25 mouse cellular contexts compared by ENCODE assay signal in the genomic region with DNA sequence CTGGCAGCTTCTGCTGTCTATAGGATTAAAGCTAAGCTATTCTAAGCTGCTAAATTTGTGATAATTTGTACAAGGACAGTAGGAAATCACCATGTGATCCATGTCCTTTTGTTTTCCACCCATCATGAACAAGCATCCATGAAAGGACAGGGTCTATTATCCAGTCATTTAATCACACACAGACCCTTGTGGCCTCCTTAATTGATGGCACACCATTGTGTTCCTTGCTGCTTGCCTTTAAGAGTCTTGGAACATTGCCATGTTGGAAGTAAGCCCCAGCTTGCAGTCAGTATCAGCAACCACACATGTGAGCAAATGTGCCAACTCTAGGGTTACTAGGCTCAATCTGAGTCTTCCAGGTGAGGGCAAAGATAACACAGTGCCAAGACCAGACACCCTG.
DNase-seq lines count a peak whose midpoint lies in the region; ATAC-seq and TF ChIP-seq lines count a peak whose summit lies in the region.
"Had no signal": no experiment of that assay in that cellular context is flagged by ENCODE, and none has a peak within 500 bp of the region (broad histone marks: within the 10 kb centered on the region; RNA-seq: fewer than 3 reads in every experiment).

No protein-coding gene starts in this region.

- TF ChIP-seq CTCF in midbrain, postnatal 0 days (IDR thresholded peaks at IDR 0.05), result no peak

- ATAC-seq in forebrain, embryonic 15.5 days (replicated peaks), result 0 out of 2 replicates have a peak, but pooled peaks have one; percentile 41
- no peak for ATAC-seq in hindbrain, embryonic 14.5 days (ENCODE audit: low FRiP score)
- ATAC-seq in hindbrain, embryonic 16.5 days, result no peak
- ATAC-seq in midbrain, postnatal 0 days (ENCODE audit: low FRiP score), result no peak
- no peak for ATAC-seq in midbrain, embryonic 15.5 days (replicated peaks)
- ATAC-seq: CD4-positive, CD25-positive, alpha-beta regulatory T cell, adult 4 months; intestine, embryonic 15.5 days had no signal

- no peaks in the 10 kb centered on the region for H3K4me1 ChIP-seq in forebrain, embryonic 15.5 days
- no peaks in the 10 kb centered on the region for H3K4me1 ChIP-seq in forebrain, embryonic 10.5 days
- no peaks in the 10 kb centered on the region for H3K4me1 ChIP-seq in hindbrain, embryonic 14.5 days (replicated peaks; ENCODE audit: control insufficient read depth, insufficient read depth, low read length)
- no peaks in the 10 kb centered on the region for H3K4me1 ChIP-seq in hindbrain, embryonic 16.5 days (ENCODE audit: control insufficient read depth, insufficient read depth, low read depth, low read length)
- H3K4me1 ChIP-seq in midbrain, postnatal 0 days (ENCODE audit: insufficient read depth, low read length), result no peaks in the 10 kb centered on the region
- no peaks in the 10 kb centered on the region for H3K4me1 ChIP-seq in midbrain, embryonic 15.5 days
- H3K4me1 ChIP-seq: embryonic facial prominence, embryonic 10.5 days; embryonic facial prominence, embryonic 13.5 days; hindbrain, embryonic 13.5 days; intestine, embryonic 15.5 days had no signal

- H3K9me3 ChIP-seq in forebrain, embryonic 15.5 days, result no peaks in the 10 kb centered on the region
- no peaks in the 10 kb centered on the region for H3K9me3 ChIP-seq in forebrain, embryonic 10.5 days
- H3K9me3 ChIP-seq in hindbrain, embryonic 14.5 days (ENCODE audit: control insufficient read depth, low read length), result no peaks in the 10 kb centered on the region
- H3K9me3 ChIP-seq in hindbrain, embryonic 16.5 days (ENCODE audit: control insufficient read depth, low read length), result no peaks in the 10 kb centered on the region
- H3K9me3 ChIP-seq in midbrain, postnatal 0 days (ENCODE audit: low read length), result no peaks in the 10 kb centered on the region
- H3K9me3 ChIP-seq in midbrain, embryonic 15.5 days, result no peaks in the 10 kb centered on the region
- H3K9me3 ChIP-seq: embryonic facial prominence, embryonic 10.5 days; embryonic facial prominence, embryonic 13.5 days; hindbrain, embryonic 13.5 days; intestine, embryonic 15.5 days had no signal

- H3K4me3 ChIP-seq in forebrain, embryonic 15.5 days, result no peak overlapping the region
- H3K4me3 ChIP-seq in forebrain, embryonic 10.5 days, result no peak overlapping the region
- H3K4me3 ChIP-seq in hindbrain, embryonic 14.5 days (replicated peaks; ENCODE audit: low read length), result no peak overlapping the region
- H3K4me3 ChIP-seq in hindbrain, embryonic 16.5 days (ENCODE audit: low read length), result no peak overlapping the region
- H3K4me3 ChIP-seq in midbrain, postnatal 0 days (ENCODE audit: low read depth, low read length), result no peak overlapping the region
- no peak overlapping the region for H3K4me3 ChIP-seq in midbrain, embryonic 15.5 days
- H3K4me3 ChIP-seq: embryonic facial prominence, embryonic 10.5 days; embryonic facial prominence, embryonic 13.5 days; erythroblast, embryonic 14.5 days; gastrocnemius, adult 2 months; heart, adult 2 months; hindbrain, embryonic 13.5 days; intestine, embryonic 15.5 days had no signal

- H3K27ac ChIP-seq in forebrain, embryonic 15.5 days (replicated peaks), result no peak overlapping the region
- H3K27ac ChIP-seq in forebrain, embryonic 10.5 days, result no peak overlapping the region
- no peak overlapping the region for H3K27ac ChIP-seq in hindbrain, embryonic 14.5 days
- H3K27ac ChIP-seq in hindbrain, embryonic 16.5 days (ENCODE audit: low read depth, low read length), result no peak overlapping the region
- no peak overlapping the region for H3K27ac ChIP-seq in midbrain, postnatal 0 days (ENCODE audit: low read depth, low read length)
- no peak overlapping the region for H3K27ac ChIP-seq in midbrain, embryonic 15.5 days
- H3K27ac ChIP-seq: embryonic facial prominence, embryonic 10.5 days; embryonic facial prominence, embryonic 13.5 days; gastrocnemius, adult 2 months; heart, adult 2 months; hindbrain, embryonic 13.5 days; intestine, embryonic 15.5 days had no signal

- DNase-seq in forebrain, embryonic 10.5 days (ENCODE audit: extremely low spot score, low spot score), result no peak
- peak; percentile 28 for DNase-seq in hindbrain, embryonic 14.5 days (ENCODE audit: low spot score)
- DNase-seq in midbrain, postnatal 0 days (ENCODE audit: low spot score), result peak; percentile 27
- DNase-seq in gastrocnemius, postnatal 14 days, result no peak
- DNase-seq: adrenal gland, adult 2 months; adrenal gland, postnatal 14 days; cerebellum, adult 11-12 months; cerebellum, adult 8-10 months; cerebellum, postnatal 36 days; embryo, embryonic 11 days; gastrocnemius, adult 2 months; gastrocnemius, postnatal 25 days; heart, adult 2 months; kidney, adult 11 months; kidney, adult 8-10 months had no signal

- no peak overlapping the region for H3K4me2 ChIP-seq in forebrain, embryonic 15.5 days (replicated peaks)
- H3K4me2 ChIP-seq in hindbrain, embryonic 14.5 days (replicated peaks), result no peak overlapping the region
- no peak overlapping the region for H3K4me2 ChIP-seq in hindbrain, embryonic 16.5 days (ENCODE audit: low read length)
- no peak overlapping the region for H3K4me2 ChIP-seq in midbrain, postnatal 0 days (ENCODE audit: low read depth, low read length, poor library complexity, severe bottlenecking)
- H3K4me2 ChIP-seq in midbrain, embryonic 15.5 days, result no peak overlapping the region
- H3K4me2 ChIP-seq: embryonic facial prominence, embryonic 13.5 days; heart, embryonic 11.5 days; hindbrain, embryonic 13.5 days; intestine, embryonic 15.5 days had no signal

- no peaks in the 10 kb centered on the region for H3K27me3 ChIP-seq in forebrain, embryonic 15.5 days
- H3K27me3 ChIP-seq in forebrain, embryonic 10.5 days (ENCODE audit: poor library complexity, severe bottlenecking), result no peaks in the 10 kb centered on the region
- H3K27me3 ChIP-seq in hindbrain, embryonic 14.5 days (ENCODE audit: control insufficient read depth, insufficient read depth, low read length), result no peaks in the 10 kb centered on the region
- H3K27me3 ChIP-seq in hindbrain, embryonic 16.5 days (replicated peaks; ENCODE audit: control insufficient read depth, insufficient read depth, low read length), result no peaks in the 10 kb centered on the region
- H3K27me3 ChIP-seq in midbrain, postnatal 0 days (ENCODE audit: insufficient read depth, low read length), result no peaks in the 10 kb centered on the region
- no peaks in the 10 kb centered on the region for H3K27me3 ChIP-seq in midbrain, embryonic 15.5 days (replicated peaks)
- H3K27me3 ChIP-seq: embryonic facial prominence, embryonic 13.5 days; intestine, embryonic 15.5 days had no signal

- intact Hi-C loops in gastrocnemius, postnatal 14 days (cut with DNase I; ENCODE audit: low total_unique reads), result no loop called here

- H3K9ac ChIP-seq in forebrain, embryonic 15.5 days (replicated peaks), result no peak overlapping the region
- no peak overlapping the region for H3K9ac ChIP-seq in hindbrain, embryonic 14.5 days
- no peak overlapping the region for H3K9ac ChIP-seq in hindbrain, embryonic 16.5 days (ENCODE audit: low read depth, low read length)
- H3K9ac ChIP-seq in midbrain, postnatal 0 days (replicated peaks; ENCODE audit: low read length, poor library complexity, severe bottlenecking), result no peak overlapping the region
- no peak overlapping the region for H3K9ac ChIP-seq in midbrain, embryonic 15.5 days
- H3K9ac ChIP-seq: embryonic facial prominence, embryonic 13.5 days; hindbrain, embryonic 13.5 days; intestine, embryonic 15.5 days had no signal

- no peaks in the 10 kb centered on the region for H3K36me3 ChIP-seq in forebrain, embryonic 15.5 days
- no peaks in the 10 kb centered on the region for H3K36me3 ChIP-seq in forebrain, embryonic 10.5 days (replicated peaks)
- H3K36me3 ChIP-seq in hindbrain, embryonic 14.5 days (replicated peaks; ENCODE audit: control insufficient read depth, insufficient read depth), result no peaks in the 10 kb centered on the region
- no peaks in the 10 kb centered on the region for H3K36me3 ChIP-seq in hindbrain, embryonic 16.5 days (ENCODE audit: control insufficient read depth, insufficient read depth, low read length)
- no peaks in the 10 kb centered on the region for H3K36me3 ChIP-seq in midbrain, postnatal 0 days (ENCODE audit: insufficient read depth, low read length)
- H3K36me3 ChIP-seq in midbrain, embryonic 15.5 days (replicated peaks), result no peaks in the 10 kb centered on the region
- H3K36me3 ChIP-seq: embryonic facial prominence, embryonic 10.5 days; embryonic facial prominence, embryonic 13.5 days; hindbrain, embryonic 13.5 days; intestine, embryonic 15.5 days had no signal

Comparison
In these comparisons a context has a peak if more than half of its experiments do, and no peak if none do; other contexts are left out.
1. DNase-seq: peak in hindbrain, embryonic 14.5 days (single experiment) and midbrain, postnatal 0 days (single experiment); none in forebrain, embryonic 10.5 days (single experiment) and gastrocnemius, postnatal 14 days (single experiment).